Mouse (Mus musculus): ENCODE data around the gene Cpn2.

- no peak for TF ChIP-seq CTCF (IDR thresholded peaks at IDR 0.05; ENCODE audit: low read depth, low read length)
- TF ChIP-seq GATA2 (IDR thresholded peaks at IDR 0.05; ENCODE audit: borderline replicate concordance, low read depth, low read length), result no peak
Measured at GRCm38 (mm10) chr16:30273065-30273464, 5.8 kb upstream of the Cpn2 start.
